Mouse (Mus musculus) midbrain, embryonic 13.5 days (tissue): ENCODE data around the gene Amtn. TPM values are rescaled to one million over a fixed set of nuclear protein-coding genes. Genes with fewer than 3 reads are reported as not detected.

Source experiments
- polyA plus RNA-seq: library from polyadenylated mRNA; unstranded; fragments of >200 nt; fragmentation: Nextera tagmentation; extraction: Ambion mirVana; gene quantifications from 2 replicates; pipeline ENCODE4 v1.2.1, GENCODE M21; 2015

Gene Amtn
- polyA plus RNA-seq, 1 experiment from 2014 or later: not detected

Other genes with a start within 250 kb of the Amtn start
- gene Gm11115, start 222.0 kb upstream of the Amtn start, polyA plus RNA-seq: not detected in 2 replicates
- not detected in 2 replicates for gene Gm7714, start 107.2 kb upstream of the Amtn start, polyA plus RNA-seq
- gene Prol1, start 58.8 kb upstream of the Amtn start, polyA plus RNA-seq: not detected in 2 replicates
- 0.21 TPM in 1 of 2 replicates, not detected in the other for gene Ambn, start 79.9 kb downstream of the Amtn start, polyA plus RNA-seq
- gene Enam, start 111.9 kb downstream of the Amtn start, polyA plus RNA-seq: not detected in 2 replicates
- gene Jchain, start 151.8 kb downstream of the Amtn start, polyA plus RNA-seq: 0.19 and 0.24 TPM in 2 replicates
- 56.0 and 59.3 TPM in 2 replicates for gene Utp3, start 178.4 kb downstream of the Amtn start, polyA plus RNA-seq
- 304 and 317 TPM in 2 replicates for gene Rufy3, start 188.9 kb downstream of the Amtn start, polyA plus RNA-seq